Mouse (Mus musculus): ENCODE measurements around the gene Ankrd24. TPM values are rescaled to one million over a fixed set of nuclear protein-coding genes. Genes with fewer than 3 reads are reported as not detected.
"Not testable (repeated sequence)": the region's sequence is repeated elsewhere in the genome, so short reads cannot be mapped to it uniquely, and the experiment has no call there.

Gene Ankrd24
- polyA plus RNA-seq, 1 experiment from 2014 or later, result 5.2 TPM

DNA sequence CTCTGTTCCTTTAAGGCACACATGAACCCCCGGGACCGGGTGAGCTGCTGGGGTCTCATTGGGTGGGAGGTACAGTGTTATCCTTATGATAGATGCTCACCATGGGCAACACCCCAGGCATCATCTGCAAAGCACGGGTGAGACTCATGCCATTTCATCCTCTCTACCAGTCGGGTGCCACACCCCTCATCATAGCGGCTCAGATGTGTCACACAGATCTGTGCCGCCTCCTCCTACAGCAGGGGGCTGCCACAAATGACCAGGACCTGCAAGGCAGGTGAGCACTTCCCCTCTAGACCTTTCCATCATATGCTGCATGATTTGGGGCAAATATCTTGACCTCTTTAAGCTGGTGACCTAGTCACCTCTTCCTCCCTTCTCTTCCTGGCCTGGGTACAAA is 9.8 kb downstream of the Ankrd24 start:
- Histone ChIP-seq H3K27ac (ENCODE audit: low read depth, low read length) (no peak overlapping the region), H3K9me3 (replicated peaks; ENCODE audit: control insufficient read depth, low read length) (no peaks in the 10 kb centered on the region), H3K4me3 (ENCODE audit: low read depth, low read length) (no peak overlapping the region), H3K36me3 (ENCODE audit: control insufficient read depth, insufficient read depth, low read length) (no peaks in the 10 kb centered on the region), H3K9ac (ENCODE audit: low read length) (no peak overlapping the region), H3K4me1 (ENCODE audit: control insufficient read depth, insufficient read depth, low read length) (peaks cover 21% of the 10 kb centered on the region), H3K27me3 (replicated peaks; ENCODE audit: control insufficient read depth, insufficient read depth, low read length) (no peaks in the 10 kb centered on the region), H3K4me2 (ENCODE audit: low read length) (no peak overlapping the region)
- DNase-seq (ENCODE audit: low spot score) (no peak), ATAC-seq (no peak)
- WGBS, result 80% methylated on average over 6 of the region's 6 CpGs

DNA sequence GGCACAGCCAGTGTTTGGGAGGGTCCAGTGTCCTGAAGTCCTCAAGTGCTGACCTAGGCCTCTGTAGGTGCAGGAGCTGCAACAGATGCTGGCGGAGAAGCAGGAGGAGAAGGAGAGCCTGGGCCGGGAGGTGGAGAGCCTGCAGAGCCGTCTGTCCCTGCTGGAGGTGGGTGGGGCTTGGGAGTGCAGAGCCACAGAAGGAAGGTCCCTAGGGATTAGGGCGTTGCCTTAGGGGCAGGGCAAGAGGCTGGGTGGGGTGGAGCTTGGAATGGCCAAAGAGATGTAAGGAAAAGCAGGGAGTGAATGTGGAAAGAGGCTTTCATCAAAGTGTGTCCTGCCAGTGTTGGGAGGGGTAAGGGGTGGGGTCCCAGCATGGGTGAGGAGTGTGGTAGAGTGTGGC is 12.5 kb downstream of the Ankrd24 start:
- H3K9me3 ChIP-seq (replicated peaks; ENCODE audit: control insufficient read depth, low read length); H3K27ac ChIP-seq (ENCODE audit: low read depth, low read length); ATAC-seq; H3K4me3 ChIP-seq (ENCODE audit: low read depth, low read length); H3K27me3 ChIP-seq (replicated peaks; ENCODE audit: control insufficient read depth, insufficient read depth, low read length); H3K36me3 ChIP-seq (ENCODE audit: control insufficient read depth, insufficient read depth, low read length); H3K9ac ChIP-seq (ENCODE audit: low read length); DNase-seq (ENCODE audit: low spot score); H3K4me2 ChIP-seq (ENCODE audit: low read length): not testable (repeated sequence)
- peaks cover 13% of the 10 kb centered on the region for H3K4me1 ChIP-seq (ENCODE audit: control insufficient read depth, insufficient read depth, low read length)
- 36% methylated on average over 4 of the region's 4 CpGs for WGBS

- Histone ChIP-seq H3K4me2 (ENCODE audit: low read length) (0 out of 2 replicates have a peak overlapping the region, but pooled peaks have one; percentile 2), H3K4me3 (ENCODE audit: low read depth, low read length) (no peak overlapping the region), H3K27me3 (replicated peaks; ENCODE audit: control insufficient read depth, insufficient read depth, low read length) (no peaks in the 10 kb centered on the region), H3K9ac (ENCODE audit: low read length) (peak overlapping the region; percentile 8), H3K36me3 (ENCODE audit: control insufficient read depth, insufficient read depth, low read length) (no peaks in the 10 kb centered on the region), H3K4me1 (ENCODE audit: control insufficient read depth, insufficient read depth, low read length) (peaks cover 13% of the 10 kb centered on the region), H3K27ac (ENCODE audit: low read depth, low read length) (no peak overlapping the region), H3K9me3 (replicated peaks; ENCODE audit: control insufficient read depth, low read length) (no peaks in the 10 kb centered on the region)
- WGBS, result 98% methylated on average over 2 of the region's 2 CpGs
- ATAC-seq, result no peak
- DNase-seq (ENCODE audit: low spot score), result no peak
Measured at GRCm38 (mm10) chr10:81641566-81641965, 13.2 kb downstream of the Ankrd24 start.

GRCm38 (mm10) chr10:81641978-81642647 is 13.8 kb downstream of the Ankrd24 start:
- ATAC-seq, result no peak

DNA sequence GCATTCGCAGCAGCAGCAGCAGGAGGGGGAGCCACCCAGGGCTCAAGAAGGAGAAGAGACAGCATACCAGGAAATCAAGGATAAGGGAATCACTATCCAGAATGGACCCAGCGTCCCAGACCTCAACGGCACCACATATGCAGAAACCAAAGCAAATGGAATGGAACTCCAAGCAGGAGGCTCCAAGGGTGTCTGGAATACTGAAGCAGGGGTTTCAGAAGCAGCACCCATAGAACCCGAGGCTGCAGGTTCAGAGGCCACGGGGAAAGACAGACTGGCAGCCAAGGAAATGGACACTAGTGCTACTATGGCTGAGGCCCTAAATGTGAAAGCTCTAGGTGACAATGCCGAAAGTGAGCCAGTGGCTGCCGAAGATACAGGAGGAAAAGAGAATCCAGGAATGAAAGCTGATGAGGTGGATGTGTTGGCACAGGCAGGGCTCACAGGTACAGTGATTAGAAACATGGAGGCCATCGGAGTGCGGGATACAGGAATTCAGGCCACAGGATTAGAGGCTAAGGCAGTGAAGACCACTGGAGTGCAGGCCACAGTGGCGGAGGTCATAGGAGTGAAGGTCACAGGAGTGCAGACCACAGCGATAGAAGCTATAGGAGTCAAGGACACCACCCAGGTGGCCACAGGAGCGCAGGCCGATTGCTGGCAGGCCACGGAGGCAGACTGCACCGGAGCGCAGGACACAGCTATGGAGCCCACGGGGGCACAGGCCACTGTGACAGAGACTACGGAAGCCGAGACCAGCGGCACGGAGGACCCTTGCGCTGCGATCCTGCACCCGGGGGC is 14.5 kb downstream of the Ankrd24 start:
- ATAC-seq (no peak), DNase-seq (ENCODE audit: low spot score) (no peak)
- WGBS, result 20% methylated on average over 24 of the region's 24 CpGs

More at GRCm38 (mm10) chr10:81641978-81642647, 13.8 kb downstream of the Ankrd24 start:
- peak overlapping the region; percentile 92 for H3K4me2 ChIP-seq (ENCODE audit: low read length)
- 75% methylated on average over 8 of the region's 8 CpGs for WGBS
- H3K9me3 ChIP-seq (replicated peaks; ENCODE audit: control insufficient read depth, low read length), result no peaks in the 10 kb centered on the region
- H3K27ac ChIP-seq (ENCODE audit: low read depth, low read length), result no peak overlapping the region
- H3K4me3 ChIP-seq (ENCODE audit: low read depth, low read length), result peak overlapping the region; percentile 65; the same call in 1 of the 2 replicates
- H3K4me1 ChIP-seq (ENCODE audit: control insufficient read depth, insufficient read depth, low read length), result peaks cover 13% of the 10 kb centered on the region
- H3K36me3 ChIP-seq (ENCODE audit: control insufficient read depth, insufficient read depth, low read length), result no peaks in the 10 kb centered on the region
- peak overlapping the region; percentile 94 for H3K9ac ChIP-seq (ENCODE audit: low read length)
- DNase-seq (ENCODE audit: low spot score), result no peak
- no peaks in the 10 kb centered on the region for H3K27me3 ChIP-seq (replicated peaks; ENCODE audit: control insufficient read depth, insufficient read depth, low read length)

DNA sequence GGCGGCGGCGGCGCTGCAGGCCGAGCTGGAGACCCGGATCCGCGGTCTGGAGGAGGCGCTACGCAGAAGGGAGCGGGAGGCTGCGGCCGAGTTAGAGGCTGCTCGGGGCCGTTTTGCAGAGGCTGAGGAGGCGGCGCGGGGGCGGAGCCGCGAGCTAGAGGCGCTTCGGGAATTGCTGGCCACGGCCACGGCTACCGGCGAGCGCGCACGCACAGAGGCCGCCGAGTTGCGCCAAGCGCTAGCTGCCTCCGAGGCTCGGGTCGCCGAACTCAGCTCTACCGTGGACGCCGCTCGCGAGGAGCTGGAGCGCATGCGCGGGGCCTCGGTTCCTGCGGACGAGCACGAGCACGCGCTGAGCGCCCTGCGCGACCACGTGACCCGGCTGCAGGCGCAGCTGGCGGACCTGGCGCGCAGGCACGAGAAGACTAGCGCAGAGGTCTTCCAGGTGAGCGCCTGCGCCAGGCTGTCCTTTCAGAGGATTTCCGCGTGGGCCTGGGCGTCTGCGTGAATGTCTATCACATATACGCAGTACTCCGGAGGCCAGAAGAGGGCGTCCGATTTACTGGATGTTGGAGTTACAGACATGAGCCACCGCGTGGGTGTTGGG is 15.2 kb downstream of the Ankrd24 start:
- H3K9me3 ChIP-seq (replicated peaks; ENCODE audit: control insufficient read depth, low read length), result no peaks in the 10 kb centered on the region
- no peaks in the 10 kb centered on the region for H3K27me3 ChIP-seq (replicated peaks; ENCODE audit: control insufficient read depth, insufficient read depth, low read length)
- H3K27ac ChIP-seq (ENCODE audit: low read depth, low read length), result peak overlapping the region; percentile 95
- peaks cover 13% of the 10 kb centered on the region for H3K4me1 ChIP-seq (ENCODE audit: control insufficient read depth, insufficient read depth, low read length)
- DNase-seq (ENCODE audit: low spot score) (peak; percentile 96), ATAC-seq (peak; percentile 91)
- peak overlapping the region; percentile 92 for H3K4me2 ChIP-seq (ENCODE audit: low read length)
- under 1% methylated on average over 74 of the region's 75 CpGs for WGBS
- no peaks in the 10 kb centered on the region for H3K36me3 ChIP-seq (ENCODE audit: control insufficient read depth, insufficient read depth, low read length)
- peak overlapping the region; percentile 94 for H3K9ac ChIP-seq (ENCODE audit: low read length)
- H3K4me3 ChIP-seq (ENCODE audit: low read depth, low read length), result peak overlapping the region; percentile 65

More for the DNA sequence above, 14.5 kb downstream of the Ankrd24 start:
- Histone ChIP-seq H3K4me2 (ENCODE audit: low read length) (peak overlapping the region; percentile 92), H3K4me3 (ENCODE audit: low read depth, low read length) (peak overlapping the region; percentile 65), H3K27me3 (replicated peaks; ENCODE audit: control insufficient read depth, insufficient read depth, low read length) (no peaks in the 10 kb centered on the region), H3K4me1 (ENCODE audit: control insufficient read depth, insufficient read depth, low read length) (peaks cover 13% of the 10 kb centered on the region), H3K27ac (ENCODE audit: low read depth, low read length) (peak overlapping the region; percentile 95), H3K36me3 (ENCODE audit: control insufficient read depth, insufficient read depth, low read length) (no peaks in the 10 kb centered on the region), H3K9me3 (replicated peaks; ENCODE audit: control insufficient read depth, low read length) (no peaks in the 10 kb centered on the region), H3K9ac (ENCODE audit: low read length) (peak overlapping the region; percentile 94)

DNA sequence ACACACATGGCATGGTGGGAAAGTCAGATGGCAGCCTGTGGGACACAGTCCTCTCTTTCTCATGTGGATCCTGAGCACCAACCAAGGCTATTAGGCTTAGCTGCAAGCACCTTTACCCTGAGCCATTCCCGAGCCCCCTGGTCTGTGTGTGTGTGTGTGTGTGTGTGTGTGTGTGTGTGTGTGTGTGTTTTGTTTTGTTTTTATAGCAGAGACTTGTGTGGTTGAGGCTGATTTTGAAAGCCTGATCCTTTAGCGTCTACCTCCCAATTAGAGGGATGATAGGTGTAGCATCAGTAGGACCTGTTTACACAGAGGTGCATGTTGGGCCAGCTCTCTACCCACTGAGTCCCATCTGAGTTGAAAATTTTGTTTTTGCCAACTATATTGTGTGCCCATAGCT is 15.8 kb downstream of the Ankrd24 start:
- Histone ChIP-seq H3K9me3 (replicated peaks; ENCODE audit: control insufficient read depth, low read length) (no peaks in the 10 kb centered on the region), H3K4me2 (ENCODE audit: low read length) (peak overlapping the region; percentile 92), H3K9ac (ENCODE audit: low read length) (peak overlapping the region; percentile 94), H3K27me3 (replicated peaks; ENCODE audit: control insufficient read depth, insufficient read depth, low read length) (no peaks in the 10 kb centered on the region), H3K36me3 (ENCODE audit: control insufficient read depth, insufficient read depth, low read length) (no peaks in the 10 kb centered on the region), H3K27ac (ENCODE audit: low read depth, low read length) (peak overlapping the region; percentile 95; the same call in 1 of the 2 replicates), H3K4me1 (ENCODE audit: control insufficient read depth, insufficient read depth, low read length) (peaks cover 13% of the 10 kb centered on the region), H3K4me3 (ENCODE audit: low read depth, low read length) (peak overlapping the region; percentile 65)
- DNase-seq (ENCODE audit: low spot score) (no peak), ATAC-seq (peak; percentile 24)
- WGBS, result 47% methylated on average over 2 of the region's 2 CpGs

GRCm38 (mm10) chr10:81644716-81645115 is 16.4 kb downstream of the Ankrd24 start:
- no peak for DNase-seq (ENCODE audit: low spot score)
- WGBS, result 91% methylated on average over 18 of the region's 18 CpGs

More at GRCm38 (mm10) chr10:81644716-81645115, 16.4 kb downstream of the Ankrd24 start:
- H3K4me3 ChIP-seq (ENCODE audit: low read depth, low read length), result no peak overlapping the region
- no peak overlapping the region for H3K4me2 ChIP-seq (ENCODE audit: low read length)
- H3K9ac ChIP-seq (ENCODE audit: low read length), result no peak overlapping the region
- H3K27ac ChIP-seq (ENCODE audit: low read depth, low read length), result no peak overlapping the region
- H3K27me3 ChIP-seq (replicated peaks; ENCODE audit: control insufficient read depth, insufficient read depth, low read length), result no peaks in the 10 kb centered on the region
- ATAC-seq, result no peak
- no peaks in the 10 kb centered on the region for H3K36me3 ChIP-seq (ENCODE audit: control insufficient read depth, insufficient read depth, low read length)
- H3K9me3 ChIP-seq (replicated peaks; ENCODE audit: control insufficient read depth, low read length), result no peaks in the 10 kb centered on the region
- H3K4me1 ChIP-seq (ENCODE audit: control insufficient read depth, insufficient read depth, low read length), result peaks cover 13% of the 10 kb centered on the region

Measured in forebrain, embryonic 14.5 days (tissue).